Mouse (Mus musculus) small intestine, adult 2 months (tissue): ENCODE data around the gene Cenpf. TPM values are rescaled to one million over a fixed set of nuclear protein-coding genes. Genes with fewer than 3 reads are reported as not detected.
A peak's percentile ranks its signal among the peaks of the same experiment; 100 is the strongest.

Experiments used
- H3K27ac ChIP-seq: fragments of 200-500 bp; 2 replicates; pipeline ENCODE4 v1.5.1; 2012; ENCODE audit warnings: low read depth, low read length, control low read depth, inconsistent platforms; ENCODE audit not compliant: insufficient read depth
- H3K27me3 ChIP-seq: fragments of 200-500 bp; 2 replicates; pipeline ENCODE4 v1.6.1; 2012; ENCODE audit warnings: mild to moderate bottlenecking, moderate library complexity, low read length, inconsistent platforms; ENCODE audit not compliant: control insufficient read depth, insufficient read depth
- H3K36me3 ChIP-seq: fragments of 200-500 bp; 2 replicates; pipeline ENCODE4 v1.6.1; 2012; ENCODE audit warnings: mild to moderate bottlenecking, low read length, control low read depth, inconsistent platforms; ENCODE audit not compliant: control insufficient read depth, insufficient read depth
- H3K4me1 ChIP-seq: fragments of 200-500 bp; 2 replicates; pipeline ENCODE4 v1.6.1; 2012; ENCODE audit warnings: low read length, inconsistent platforms, mixed read lengths; ENCODE audit not compliant: control insufficient read depth, insufficient read depth, insufficient read length
- H3K4me3 ChIP-seq: fragments of 200-500 bp; 2 replicates; pipeline ENCODE4 v1.5.1; 2012; ENCODE audit warnings: low read depth, mild to moderate bottlenecking, control low read depth, inconsistent platforms, low read length, moderate library complexity
- CTCF ChIP-seq: fragments of 200-500 bp; IDR thresholded peaks from 2 replicates; pipeline ENCODE4 v1.5.1; 2012; ENCODE audit warnings: low read depth, mild to moderate bottlenecking, control low read depth, inconsistent platforms, low read length, moderate library complexity, mixed read lengths; ENCODE audit not compliant: insufficient replicate concordance, insufficient read length; ENCODE audit errors: extremely low read depth
- POLR2A ChIP-seq: fragments of 200-500 bp; IDR thresholded peaks from 2 replicates; pipeline ENCODE4 v1.6.1; 2012; ENCODE audit warnings: low read depth, mild to moderate bottlenecking, control low read depth, inconsistent platforms, low read length, moderate library complexity
- WGBS: fragments of 180-500 bp; shearing (Covaris S2); methylation state at CpG from one replicate; pipeline ENCODE4 v1.1.7; 2018; 5-methylcytosine and 5-hydroxymethylcytosine counted together
- polyA plus RNA-seq: library from polyadenylated mRNA; depleted of rRNA; stranded (reverse); fragments of >200 nt; gene quantifications from 2 replicates; pipeline ENCODE4 v1.2.3, GENCODE M21; 2012

Cenpf gene
- polyA plus RNA-seq, 1 experiment = 1.1 TPM

GRCm38 (mm10) chr1:189631906-189632675, 55.8 kb downstream of the Cenpf start:
- H3K27me3 ChIP-seq = no peaks in the 10 kb centered on the region
- no peaks in the 10 kb centered on the region for H3K4me1 ChIP-seq
- TF ChIP-seq POLR2A = no peak
- TF ChIP-seq CTCF = no peak
- H3K27ac ChIP-seq = no peak overlapping the region
- no peak overlapping the region for H3K4me3 ChIP-seq
- WGBS = 87% methylated on average over 13 of the region's 13 CpGs
- no peaks in the 10 kb centered on the region for H3K36me3 ChIP-seq

GRCm38 (mm10) chr1:189630026-189630425, 57.9 kb downstream of the Cenpf start:
- WGBS = 76% methylated on average over 6 of the region's 6 CpGs
- H3K27me3 ChIP-seq = no peaks in the 10 kb centered on the region
- H3K27ac ChIP-seq = no peak overlapping the region
- no peak overlapping the region for H3K4me3 ChIP-seq
- no peaks in the 10 kb centered on the region for H3K4me1 ChIP-seq
- H3K36me3 ChIP-seq = no peaks in the 10 kb centered on the region
- TF ChIP-seq POLR2A = no peak
- peak; percentile 10; the same call in 1 of the 2 replicates for TF ChIP-seq CTCF

DNA sequence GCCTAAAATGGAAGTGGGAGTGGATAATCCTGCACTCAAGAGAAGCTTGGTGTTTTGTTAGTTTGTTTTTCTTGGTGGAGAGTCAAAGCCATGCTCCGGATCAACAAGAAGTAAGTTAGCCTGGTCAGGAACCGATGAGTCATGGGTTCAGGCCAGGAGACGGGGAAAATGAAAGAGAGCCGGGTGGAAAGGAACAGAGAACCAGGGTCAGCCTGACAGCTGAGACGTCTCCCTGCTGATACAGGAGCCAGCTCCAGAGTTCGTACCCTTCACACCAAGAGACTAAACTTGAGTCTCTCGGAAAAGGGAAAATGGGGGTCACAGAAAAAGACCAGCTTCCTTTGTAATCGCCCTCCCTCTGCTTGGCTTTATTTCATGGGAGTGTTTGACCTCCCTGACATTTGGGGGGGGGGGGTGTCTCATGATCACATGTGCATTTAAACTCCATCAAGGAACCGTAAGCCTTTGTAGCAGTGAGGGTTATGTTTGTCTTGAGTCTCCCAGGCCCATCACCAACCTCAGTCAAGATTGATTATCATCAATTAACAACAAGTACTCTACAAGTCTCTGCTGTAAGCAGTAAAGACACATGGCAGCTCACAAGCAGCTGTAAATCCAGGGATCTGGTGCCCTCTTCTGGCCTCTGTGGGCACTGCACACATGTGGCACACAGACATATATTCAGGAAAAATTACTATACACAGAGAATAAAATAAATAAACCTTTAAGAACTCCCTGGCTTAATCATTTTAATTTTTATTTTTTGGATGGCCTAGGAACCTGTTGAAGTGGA, 59.7 kb downstream of the Cenpf start:
- 75% methylated on average over 9 of the region's 9 CpGs for WGBS
- Histone ChIP-seq H3K36me3 (no peaks in the 10 kb centered on the region), H3K4me3 (no peak overlapping the region), H3K4me1 (no peaks in the 10 kb centered on the region), H3K27ac (no peak overlapping the region), H3K27me3 (no peaks in the 10 kb centered on the region)
- no peak for TF ChIP-seq POLR2A
- peak; percentile 72; the same call in 1 of the 2 replicates for TF ChIP-seq CTCF

DNA sequence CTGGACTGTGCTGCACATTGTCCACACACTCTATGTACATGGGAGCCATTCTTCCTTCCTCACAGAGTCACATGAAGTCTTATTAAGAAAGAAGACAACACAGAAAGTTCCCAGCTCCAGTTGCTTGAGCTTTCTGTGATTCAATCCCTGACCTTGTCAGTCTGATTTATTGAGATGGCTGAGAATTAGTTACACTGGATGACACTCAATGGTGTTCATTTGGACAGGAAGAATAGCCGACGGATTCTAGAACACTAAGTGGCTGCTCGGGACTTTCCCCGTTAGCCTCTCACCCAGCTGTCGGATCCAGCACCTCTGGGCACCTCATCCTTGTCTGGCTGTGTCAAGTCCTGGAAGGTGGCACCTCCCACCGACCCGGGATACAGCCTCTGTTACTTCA, 63.1 kb downstream of the Cenpf start:
- no peaks in the 10 kb centered on the region for H3K36me3 ChIP-seq
- H3K27ac ChIP-seq = no peak overlapping the region
- H3K27me3 ChIP-seq = no peaks in the 10 kb centered on the region
- H3K4me1 ChIP-seq = no peaks in the 10 kb centered on the region
- WGBS = 84% methylated on average over 7 of the region's 7 CpGs
- TF ChIP-seq POLR2A = no peak
- no peak for TF ChIP-seq CTCF
- no peak overlapping the region for H3K4me3 ChIP-seq

GRCm38 (mm10) chr1:189618970-189619740, 68.7 kb downstream of the Cenpf start:
- Histone ChIP-seq H3K4me1 (no peaks in the 10 kb centered on the region), H3K36me3 (no peaks in the 10 kb centered on the region), H3K4me3 (no peak overlapping the region), H3K27ac (no peak overlapping the region), H3K27me3 (no peaks in the 10 kb centered on the region)
- no peak for TF ChIP-seq POLR2A
- TF ChIP-seq CTCF = no peak
- 15% methylated on average over 13 of the region's 13 CpGs for WGBS

- H3K36me3 ChIP-seq = no peaks in the 10 kb centered on the region
- WGBS = 82% methylated on average over 5 of the region's 5 CpGs
- no peaks in the 10 kb centered on the region for H3K4me1 ChIP-seq
- no peak overlapping the region for H3K27ac ChIP-seq
- no peak overlapping the region for H3K4me3 ChIP-seq
- TF ChIP-seq CTCF (no peak), POLR2A (no peak)
- H3K27me3 ChIP-seq = no peaks in the 10 kb centered on the region
Observed at GRCm38 (mm10) chr1:189617381-189617780, 70.5 kb downstream of the Cenpf start.
